Mouse (Mus musculus) hindbrain, postnatal 0 days (tissue): ENCODE results near the gene Anapc16. TPM values are rescaled to one million over a fixed set of nuclear protein-coding genes. Genes with fewer than 3 reads are reported as not detected.

Experiments
- ATAC-seq: fragments of 200-750 bp; cut with Nextera tagmentation; 2 replicates; pipeline ENCODE4 v1.8.0; 2017; ENCODE audit warnings: mild to moderate bottlenecking, moderate TSS enrichment, moderate library complexity
- DNase-seq: peaks from one replicate; pipeline ENCODE4 v3.0.0-alpha.2; 2015; ENCODE audit warnings: low spot score
- H3K27ac ChIP-seq: fragments of 300-500 bp; sonication (generic); 2 replicates; pipeline ENCODE4 v1.5.1; 2014; ENCODE audit warnings: mild to moderate bottlenecking
- H3K27me3 ChIP-seq: fragments of 300-500 bp; sonication (generic); 2 replicates; pipeline ENCODE4 v1.6.1; 2014; ENCODE audit warnings: low read length, mixed read lengths; ENCODE audit not compliant: insufficient read depth
- H3K36me3 ChIP-seq: fragments of 300-500 bp; sonication (generic); 2 replicates; pipeline ENCODE4 v1.6.1; 2014; ENCODE audit warnings: low read length, mixed read lengths; ENCODE audit not compliant: insufficient read depth
- H3K4me1 ChIP-seq: fragments of 300-500 bp; sonication (generic); 2 replicates; pipeline ENCODE4 v1.6.1; 2014; ENCODE audit warnings: antibody characterized with exemption, low read length, mixed read lengths; ENCODE audit not compliant: insufficient read depth
- H3K4me2 ChIP-seq: fragments of 300-500 bp; sonication (generic); 2 replicates; pipeline ENCODE4 v1.6.1; 2014; ENCODE audit warnings: low read depth, mild to moderate bottlenecking, low read length, moderate library complexity, mixed read lengths
- H3K4me3 ChIP-seq: fragments of 300-500 bp; sonication (generic); 2 replicates; pipeline ENCODE4 v1.5.1; 2014; ENCODE audit warnings: low read length
- H3K9ac ChIP-seq: fragments of 300-500 bp; sonication (generic); replicated peaks from 2 replicates; pipeline ENCODE4 v1.6.1; 2014; ENCODE audit warnings: mild to moderate bottlenecking, low read length, moderate library complexity, mixed read lengths
- H3K9me3 ChIP-seq: fragments of 300-500 bp; sonication (generic); 2 replicates; pipeline ENCODE4 v1.6.1; 2016; ENCODE audit warnings: low read length, mixed read lengths
- CTCF ChIP-seq: IDR thresholded peaks from 2 replicates; pipeline ENCODE4 v1.5.1; 2016; ENCODE audit warnings: antibody characterized with exemption, control low read depth, low read depth
- WGBS: fragments of 180-500 bp; shearing (Covaris S2); extraction: QIAGEN DNeasy Blood & Tissue Kit; methylation state at CpG from one replicate; pipeline ENCODE4 v1.1.7; 2014; 5-methylcytosine and 5-hydroxymethylcytosine counted together
- polyA plus RNA-seq: library from polyadenylated mRNA; unstranded; fragments of >200 nt; fragmentation: Nextera tagmentation; extraction: Ambion mirVana; gene quantifications from 2 replicates; pipeline ENCODE4 v1.2.1, GENCODE M21; 2015
- total RNA-seq: library from RNA; depleted of rRNA; stranded (reverse); fragments of >200 nt; gene quantifications from 2 replicates; pipeline ENCODE4 v1.2.3, GENCODE M21; 2014

Anapc16 gene
- total and polyA plus RNA-seq, 2 experiments from 2014 or later, result 70.1 to 133 TPM

GRCm38 (mm10) chr10:59951211-59952151 is 51.5 kb downstream of the Anapc16 start, which contains the start of gene Ddit4:
Gene Ddit4 (minus strand): TSS chr10:59951834.
- Histone ChIP-seq H3K4me2 (peak within 1 kb of the TSS; percentile 95), H3K27me3 (no peaks in the 10 kb centered on the region), H3K4me3 (peak within 1 kb of the TSS; percentile 86), H3K9ac (peak within 1 kb of the TSS; percentile 94), H3K4me1 (no peaks in the 10 kb centered on the region), H3K27ac (peak within 1 kb of the TSS; percentile 98), H3K36me3 (no peaks in the 10 kb centered on the region), H3K9me3 (no peaks in the 10 kb centered on the region)
- peak; percentile 97 for ATAC-seq
- 0 out of 2 replicates have a peak, but pooled peaks have one; percentile 7 for TF ChIP-seq CTCF
- under 1% methylated on average over 76 of the region's 76 CpGs for WGBS
- DNase-seq, result peak; percentile 99

- Histone ChIP-seq H3K27me3 (no peaks in the 10 kb centered on the region), H3K9me3 (no peaks in the 10 kb centered on the region), H3K4me1 (no peaks in the 10 kb centered on the region), H3K36me3 (no peaks in the 10 kb centered on the region), H3K4me3 (peak overlapping the region; percentile 86), H3K9ac (peak overlapping the region; percentile 94), H3K27ac (peak overlapping the region; percentile 98), H3K4me2 (peak overlapping the region; percentile 95)
- WGBS, result under 1% methylated on average over 23 of the region's 23 CpGs
- peak; percentile 79 for TF ChIP-seq CTCF
- DNase-seq, result peak; percentile 90
- ATAC-seq, result peak; percentile 51
Observed at GRCm38 (mm10) chr10:59950716-59951191, 52.2 kb downstream of the Anapc16 start.

GRCm38 (mm10) chr10:59949783-59950605 is 52.9 kb downstream of the Anapc16 start:
- Histone ChIP-seq H3K9ac (peak overlapping the region; percentile 94), H3K4me3 (peak overlapping the region; percentile 86), H3K4me2 (peak overlapping the region; percentile 95), H3K27ac (peak overlapping the region; percentile 98), H3K36me3 (no peaks in the 10 kb centered on the region), H3K27me3 (no peaks in the 10 kb centered on the region), H3K9me3 (no peaks in the 10 kb centered on the region), H3K4me1 (no peaks in the 10 kb centered on the region)
- TF ChIP-seq CTCF, result no peak
- ATAC-seq, result no peak
- DNase-seq, result no peak
- 26% methylated on average over 15 of the region's 15 CpGs for WGBS

DNA sequence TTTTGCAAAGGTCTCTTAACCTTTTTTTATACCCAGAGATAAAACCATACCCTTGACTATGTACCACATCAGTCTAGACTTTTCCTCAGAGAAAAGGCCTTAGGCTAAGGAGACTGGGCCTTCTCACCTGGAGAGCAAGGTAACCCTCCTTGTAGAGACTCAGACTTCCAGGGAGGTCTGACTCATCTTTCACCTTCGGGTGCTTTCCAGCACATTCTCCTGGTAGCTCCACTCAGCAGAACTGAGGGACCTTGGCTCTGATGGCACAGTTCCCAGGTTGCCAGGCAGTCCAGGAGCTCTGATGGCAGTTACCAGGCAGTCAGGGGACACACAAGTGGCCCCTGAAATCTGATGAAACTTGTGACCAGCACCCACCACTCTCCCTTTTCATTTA is 53.7 kb downstream of the Anapc16 start:
- no peak for DNase-seq
- no peak for TF ChIP-seq CTCF
- no peaks in the 10 kb centered on the region for H3K4me1 ChIP-seq
- 63% methylated on average over 1 of the region's 1 CpGs for WGBS
- ATAC-seq, result no peak
- H3K9ac ChIP-seq, result peak overlapping the region; percentile 94; the same call in 1 of the 2 replicates
- peak overlapping the region; percentile 86 for H3K4me3 ChIP-seq
- peak overlapping the region; percentile 95 for H3K4me2 ChIP-seq
- peak overlapping the region; percentile 98; the same call in 1 of the 2 replicates for H3K27ac ChIP-seq
- no peaks in the 10 kb centered on the region for H3K36me3 ChIP-seq
- no peaks in the 10 kb centered on the region for H3K9me3 ChIP-seq
- no peaks in the 10 kb centered on the region for H3K27me3 ChIP-seq

DNA sequence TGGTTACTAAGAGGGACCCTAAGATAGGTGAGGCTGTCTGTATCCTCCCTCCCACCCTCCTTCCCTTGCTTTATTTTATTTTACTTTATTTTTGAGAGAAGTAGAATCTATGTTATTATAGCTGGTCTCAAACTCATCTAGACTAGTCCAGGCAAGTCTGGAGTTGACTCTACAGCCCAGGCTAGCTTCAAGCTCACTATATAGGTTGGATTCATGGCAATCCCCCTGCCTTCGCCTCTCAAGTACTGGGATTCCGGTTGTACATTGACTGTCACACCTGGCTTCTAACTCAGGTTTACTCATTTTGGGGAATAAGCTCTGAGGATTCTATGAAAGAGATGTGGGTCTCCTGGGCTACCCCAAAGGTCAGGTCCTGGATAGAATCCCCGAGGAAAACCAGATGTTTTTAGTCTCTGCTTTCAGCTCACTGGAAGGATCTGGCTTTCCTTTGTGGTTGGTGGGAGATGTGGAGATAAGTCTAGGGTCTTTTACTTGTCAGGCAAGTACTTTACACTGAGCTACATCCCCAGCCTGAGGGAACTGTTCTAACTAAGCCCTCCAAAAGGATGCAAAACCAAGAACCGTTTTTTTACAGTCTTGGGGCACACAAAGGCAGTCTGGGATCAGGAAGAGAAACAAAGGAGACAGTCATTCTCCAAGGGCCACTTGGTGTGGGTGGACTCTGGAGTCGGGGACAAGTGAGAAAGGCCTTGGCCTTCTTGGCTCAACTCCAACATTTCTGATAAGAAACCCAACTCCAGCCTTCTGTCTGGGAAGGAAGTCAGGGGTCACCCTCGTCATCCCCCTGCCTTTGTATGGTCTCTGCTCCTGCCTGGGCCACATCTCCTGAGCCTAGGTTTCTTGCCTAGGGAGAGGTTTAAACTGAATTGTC is 54.3 kb downstream of the Anapc16 start:
- no peaks in the 10 kb centered on the region for H3K36me3 ChIP-seq
- 50% methylated on average over 6 of the region's 6 CpGs for WGBS
- H3K9ac ChIP-seq, result no peak overlapping the region
- ATAC-seq (no peak), DNase-seq (no peak)
- H3K4me2 ChIP-seq, result peak overlapping the region; percentile 95
- TF ChIP-seq CTCF, result no peak
- H3K4me1 ChIP-seq, result no peaks in the 10 kb centered on the region
- H3K9me3 ChIP-seq, result no peaks in the 10 kb centered on the region
- H3K27me3 ChIP-seq, result no peaks in the 10 kb centered on the region
- peak overlapping the region; percentile 98 for H3K27ac ChIP-seq
- H3K4me3 ChIP-seq, result peak overlapping the region; percentile 86; the same call in 1 of the 2 replicates
